In genomic region chr11:94281199-94282181, GRCm38 (mm10) we compare ENCODE assay signal across 10 mouse cellular contexts. TPM values are rescaled to one million over a fixed set of nuclear protein-coding genes. Genes with fewer than 3 reads are reported as not detected.
DNase-seq lines count a peak whose midpoint lies in the region; ATAC-seq lines count a peak whose summit lies in the region.
"Had no signal": no experiment of that assay in that cellular context is flagged by ENCODE, and none has a peak within 500 bp of the region (broad histone marks: within the 10 kb centered on the region; RNA-seq: fewer than 3 reads in every experiment).

TSS of gene Gm21885 (plus strand) at chr11:94281873.

- no peak for ATAC-seq in forebrain, embryonic 11.5 days (replicated peaks; ENCODE audit: low FRiP score)
- ATAC-seq in forebrain, embryonic 15.5 days (replicated peaks) = no peak; the same call in 1 of the 2 replicates
- ATAC-seq in neural tube, embryonic 13.5 days (ENCODE audit: low read depth) = no peak
- no peak for ATAC-seq in neural tube, embryonic 15.5 days (ENCODE audit: low FRiP score)
- ATAC-seq in intestine, embryonic 15.5 days = peak; percentile 87
- ATAC-seq: CD4-positive, CD25-positive, alpha-beta regulatory T cell, adult 4 months had no signal

- no peak within 1 kb of the TSS for H3K4me3 ChIP-seq in forebrain, embryonic 11.5 days (ENCODE audit: low read depth, low read length)
- H3K4me3 ChIP-seq in forebrain, embryonic 15.5 days = no peak within 1 kb of the TSS
- H3K4me3 ChIP-seq in neural tube, embryonic 13.5 days = no peak within 1 kb of the TSS
- H3K4me3 ChIP-seq in neural tube, embryonic 15.5 days (replicated peaks) = no peak within 1 kb of the TSS
- H3K4me3 ChIP-seq in intestine, embryonic 15.5 days (replicated peaks) = peak within 1 kb of the TSS; percentile 14; the same call in 1 of the 2 replicates

- H3K4me1 ChIP-seq in forebrain, embryonic 11.5 days (replicated peaks; ENCODE audit: control insufficient read depth, insufficient read depth, low read length) = peaks cover 6% of the 10 kb centered on the region; the same call in 1 of the 2 replicates
- peaks cover 14% of the 10 kb centered on the region for H3K4me1 ChIP-seq in forebrain, embryonic 15.5 days
- peaks cover 9% of the 10 kb centered on the region for H3K4me1 ChIP-seq in neural tube, embryonic 13.5 days (replicated peaks)
- H3K4me1 ChIP-seq in neural tube, embryonic 15.5 days = peaks cover 10% of the 10 kb centered on the region
- H3K4me1 ChIP-seq in intestine, embryonic 15.5 days (replicated peaks) = peaks cover 10% of the 10 kb centered on the region; the same call in 1 of the 2 replicates

- H3K36me3 ChIP-seq in forebrain, embryonic 11.5 days (ENCODE audit: control insufficient read depth, insufficient read depth, low read length) = peaks cover 4% of the 10 kb centered on the region; the same call in 1 of the 2 replicates
- peaks cover 22% of the 10 kb centered on the region for H3K36me3 ChIP-seq in forebrain, embryonic 15.5 days
- H3K36me3 ChIP-seq in neural tube, embryonic 13.5 days = peaks cover 29% of the 10 kb centered on the region
- H3K36me3 ChIP-seq in neural tube, embryonic 15.5 days = peaks cover 22% of the 10 kb centered on the region
- H3K36me3 ChIP-seq in intestine, embryonic 15.5 days = peaks cover 9% of the 10 kb centered on the region; the same call in 1 of the 2 replicates

- H3K4me2 ChIP-seq in forebrain, embryonic 11.5 days (ENCODE audit: low read depth, low read length, severe bottlenecking) = no peak within 1 kb of the TSS
- no peak within 1 kb of the TSS for H3K4me2 ChIP-seq in forebrain, embryonic 15.5 days (replicated peaks)
- H3K4me2 ChIP-seq in neural tube, embryonic 13.5 days = no peak within 1 kb of the TSS
- no peak within 1 kb of the TSS for H3K4me2 ChIP-seq in neural tube, embryonic 15.5 days
- H3K4me2 ChIP-seq in intestine, embryonic 15.5 days (replicated peaks) = peak within 1 kb of the TSS; percentile 33

- H3K9ac ChIP-seq in forebrain, embryonic 11.5 days (ENCODE audit: low read length) = no peak within 1 kb of the TSS
- no peak within 1 kb of the TSS for H3K9ac ChIP-seq in forebrain, embryonic 15.5 days (replicated peaks)
- 0 out of 2 replicates have a peak within 1 kb of the TSS, but pooled peaks have one; percentile 38 for H3K9ac ChIP-seq in neural tube, embryonic 13.5 days
- no peak within 1 kb of the TSS for H3K9ac ChIP-seq in neural tube, embryonic 15.5 days (replicated peaks)
- peak within 1 kb of the TSS; percentile 34; the same call in 1 of the 2 replicates for H3K9ac ChIP-seq in intestine, embryonic 15.5 days

- WGBS in forebrain, embryonic 11.5 days = 89% methylated on average over 11 of the region's 11 CpGs
- 82% methylated on average over 11 of the region's 11 CpGs for WGBS in forebrain, embryonic 15.5 days
- 84% methylated on average over 11 of the region's 11 CpGs for WGBS in neural tube, embryonic 13.5 days
- 80% methylated on average over 11 of the region's 11 CpGs for WGBS in neural tube, embryonic 15.5 days
- WGBS in intestine, embryonic 15.5 days = 59% methylated on average over 11 of the region's 11 CpGs

- no peaks in the 10 kb centered on the region for H3K9me3 ChIP-seq in forebrain, embryonic 11.5 days (ENCODE audit: control insufficient read depth, low read length)
- no peaks in the 10 kb centered on the region for H3K9me3 ChIP-seq in forebrain, embryonic 15.5 days
- no peaks in the 10 kb centered on the region for H3K9me3 ChIP-seq in neural tube, embryonic 13.5 days
- H3K9me3 ChIP-seq in neural tube, embryonic 15.5 days (replicated peaks) = no peaks in the 10 kb centered on the region
- H3K9me3 ChIP-seq in intestine, embryonic 15.5 days = no peaks in the 10 kb centered on the region

- DNase-seq in forebrain, embryonic 11.5 days (ENCODE audit: low spot score) = peak; percentile 50
- no peak for DNase-seq in T-cell, adult 2 months (ENCODE audit: low spot score)
- no peak for DNase-seq in right cerebral cortex, postnatal 14 days
- no peak for DNase-seq in ovary, adult 18-20 months (ENCODE audit: low spot score)

- H3K27me3 ChIP-seq in forebrain, embryonic 11.5 days (ENCODE audit: control insufficient read depth, insufficient read depth, low read length) = no peaks in the 10 kb centered on the region
- no peaks in the 10 kb centered on the region for H3K27me3 ChIP-seq in forebrain, embryonic 15.5 days
- no peaks in the 10 kb centered on the region for H3K27me3 ChIP-seq in neural tube, embryonic 13.5 days
- H3K27me3 ChIP-seq in neural tube, embryonic 15.5 days (replicated peaks) = no peaks in the 10 kb centered on the region
- H3K27me3 ChIP-seq in intestine, embryonic 15.5 days (replicated peaks) = no peaks in the 10 kb centered on the region

- no peak within 1 kb of the TSS for H3K27ac ChIP-seq in forebrain, embryonic 11.5 days (ENCODE audit: low read depth, low read length)
- H3K27ac ChIP-seq in forebrain, embryonic 15.5 days (replicated peaks) = no peak within 1 kb of the TSS; the same call in 1 of the 2 replicates
- H3K27ac ChIP-seq in neural tube, embryonic 13.5 days (replicated peaks) = no peak within 1 kb of the TSS
- H3K27ac ChIP-seq in neural tube, embryonic 15.5 days (replicated peaks) = no peak within 1 kb of the TSS; the same call in 1 of the 2 replicates
- peak within 1 kb of the TSS; percentile 90 for H3K27ac ChIP-seq in intestine, embryonic 15.5 days

RNA-seq across cellular contexts. Expression of gene Gm21885, which starts in this region (rescaled TPM):
- polyA plus RNA-seq in forebrain, embryonic 11.5 days (2014; fragmentation: Nextera tagmentation; extraction: Ambion mirVana) = 0.68 and 1.4 TPM in 2 replicates
- 0.45 TPM in 1 of 2 replicates, not detected in the other for polyA plus RNA-seq in forebrain, embryonic 15.5 days (2015; fragmentation: Nextera tagmentation; extraction: Ambion mirVana)
- polyA plus RNA-seq in neural tube, embryonic 13.5 days (2015; fragmentation: Nextera tagmentation; extraction: Ambion mirVana) = 0.27 TPM in 1 of 2 replicates, not detected in the other
- not detected in 2 replicates for polyA plus RNA-seq in neural tube, embryonic 15.5 days (2015; fragmentation: Nextera tagmentation; extraction: Ambion mirVana)
- polyA plus RNA-seq in intestine, embryonic 15.5 days (2015; fragmentation: Nextera tagmentation; extraction: Ambion mirVana) = 44.6 and 53.2 TPM in 2 replicates
- polyA plus RNA-seq: testis, adult 2 months had no signal

Comparison
In these comparisons a context has a peak if more than half of its experiments do, and no peak if none do; other contexts are left out.
1. RNA of gene Gm21885 (polyA plus RNA-seq): 44.6 to 53.2 TPM in intestine, embryonic 15.5 days; 0.68 to 1.4 TPM in forebrain, embryonic 11.5 days, 0.45 TPM in forebrain, embryonic 15.5 days, 0.27 TPM in neural tube, embryonic 13.5 days and not detected in neural tube, embryonic 15.5 days; every median in the first group is over 10 times any median in the second.
2. H3K9ac ChIP-seq: peak in neural tube, embryonic 13.5 days (single experiment) and intestine, embryonic 15.5 days (single experiment); none in forebrain, embryonic 11.5 days (single experiment), forebrain, embryonic 15.5 days (single experiment) and neural tube, embryonic 15.5 days (single experiment).